Comparison of ENCODE assay signal across 8 mouse cellular contexts in genomic region chr14:25640421-25641056, GRCm38 (mm10). TPM values are rescaled to one million over a fixed set of nuclear protein-coding genes. Genes with fewer than 3 reads are reported as not detected.
DNase-seq lines count a peak whose midpoint lies in the region; ATAC-seq and TF ChIP-seq lines count a peak whose summit lies in the region.
"Had no signal": no experiment of that assay in that cellular context is flagged by ENCODE, and none has a peak within 500 bp of the region (broad histone marks: within the 10 kb centered on the region; RNA-seq: fewer than 3 reads in every experiment).

No protein-coding gene starts in this region.

- no peak overlapping the region for H3K4me3 ChIP-seq in lung, postnatal 0 days (ENCODE audit: low read depth, low read length)
- H3K4me3 ChIP-seq in heart, embryonic 16.5 days (ENCODE audit: low read length), result no peak overlapping the region

- no peak overlapping the region for H3K27ac ChIP-seq in lung, postnatal 0 days (ENCODE audit: low read length)
- H3K27ac ChIP-seq in heart, embryonic 16.5 days (ENCODE audit: low read length), result peak overlapping the region; percentile 86
- H3K27ac ChIP-seq: liver, embryonic 14.5 days had no signal

- no peak overlapping the region for H3K9ac ChIP-seq in lung, postnatal 0 days (replicated peaks; ENCODE audit: low read depth)
- H3K9ac ChIP-seq in heart, embryonic 16.5 days (ENCODE audit: low read length), result peak overlapping the region; percentile 17; the same call in 1 of the 2 replicates
- H3K9ac ChIP-seq: liver, embryonic 14.5 days had no signal

- peaks cover 26% of the 10 kb centered on the region for H3K36me3 ChIP-seq in lung, postnatal 0 days (ENCODE audit: insufficient read depth, low read length)
- H3K36me3 ChIP-seq in heart, embryonic 16.5 days (ENCODE audit: control insufficient read depth, insufficient read depth), result peaks cover 36% of the 10 kb centered on the region

- H3K9me3 ChIP-seq in lung, postnatal 0 days (ENCODE audit: low read length), result no peaks in the 10 kb centered on the region
- no peaks in the 10 kb centered on the region for H3K9me3 ChIP-seq in heart, embryonic 16.5 days (replicated peaks; ENCODE audit: control insufficient read depth, low read length)

- WGBS in lung, postnatal 0 days, result 53% methylated on average over 6 of the region's 6 CpGs
- 22% methylated on average over 6 of the region's 6 CpGs for WGBS in heart, embryonic 16.5 days

- no peak overlapping the region for H3K4me2 ChIP-seq in lung, postnatal 0 days (replicated peaks; ENCODE audit: low read depth, low read length)
- H3K4me2 ChIP-seq in heart, embryonic 16.5 days (ENCODE audit: low read depth, low read length), result no peak overlapping the region

- peak; percentile 23 for DNase-seq in lung, postnatal 0 days (ENCODE audit: low spot score)
- DNase-seq in lung, postnatal 14 days, result no peak
- DNase-seq in adrenal gland, adult 2 months, result peak; percentile 87
- DNase-seq in naive thymus-derived CD4-positive, alpha-beta T cell, adult 2 months (ENCODE audit: low read depth), result peak; percentile 39
- no peak for DNase-seq in frontal cortex, postnatal 14 days (ENCODE audit: low spot score in 2 of 2)
- no peak for DNase-seq in cerebellum, postnatal 10 days

- peak; percentile 59 for ATAC-seq in lung, postnatal 0 days
- ATAC-seq in heart, embryonic 16.5 days (replicated peaks; ENCODE audit: extremely low read depth, insufficient read depth, low FRiP score), result peak; percentile 80

- no peaks in the 10 kb centered on the region for H3K27me3 ChIP-seq in lung, postnatal 0 days (replicated peaks; ENCODE audit: insufficient read depth, low read length)
- H3K27me3 ChIP-seq in heart, embryonic 16.5 days (ENCODE audit: control insufficient read depth, insufficient read depth, low read length), result no peaks in the 10 kb centered on the region

- H3K4me1 ChIP-seq in lung, postnatal 0 days (ENCODE audit: insufficient read depth, low read depth, low read length), result no peaks in the 10 kb centered on the region
- H3K4me1 ChIP-seq in heart, embryonic 16.5 days (ENCODE audit: control insufficient read depth, insufficient read depth, low read length), result peaks cover 49% of the 10 kb centered on the region

- TF ChIP-seq EP300 in lung, postnatal 0 days (IDR thresholded peaks at IDR 0.05), result no peak

- TF ChIP-seq CTCF in lung, postnatal 0 days (IDR thresholded peaks at IDR 0.05), result no peak

RNA-seq across cellular contexts. Expression of gene Ppif, which starts 53.4 kb away (rescaled TPM):
- 11.2 and 13.8 TPM in 2 replicates for polyA plus RNA-seq in lung, postnatal 0 days (2015; fragmentation: Nextera tagmentation; extraction: Ambion mirVana)
- total RNA-seq in adrenal gland, adult 2 months (2021), result 10 to 100 TPM; 21.2 to 34.6 TPM
- 103 and 109 TPM in 2 replicates for polyA plus RNA-seq in adrenal gland, adult 2 months (2012; rRNA removed)
- polyA plus RNA-seq in heart, embryonic 16.5 days (2015; fragmentation: Nextera tagmentation; extraction: Ambion mirVana), result 118 and 121 TPM in 2 replicates

Comparison
In these comparisons a context has a peak if more than half of its experiments do, and no peak if none do; other contexts are left out.
1. DNase-seq: peak in lung, postnatal 0 days (single experiment), adrenal gland, adult 2 months (single experiment) and naive thymus-derived CD4-positive, alpha-beta T cell, adult 2 months (single experiment); none in lung, postnatal 14 days (single experiment), frontal cortex, postnatal 14 days (0 of 2) and cerebellum, postnatal 10 days (0 of 2).